Mouse (Mus musculus) neural tube, embryonic 14.5 days (tissue): ENCODE measurements at regions not wholly inside any gene's neighbourhood (a gene's known extent, or its start where the extent isn't known, plus 50 kb on each side); places are given as distances from the start of the nearest gene placed in this dataset.
A peak's percentile ranks its signal among the peaks of the same experiment; 100 is the strongest.

Experiments
- ATAC-seq: fragments of 200-750 bp; cut with Nextera tagmentation; 2 replicates; pipeline ENCODE4 v1.8.0; 2017; ENCODE audit warnings: low read depth, mild to moderate bottlenecking, moderate TSS enrichment, moderate library complexity
- H3K27ac ChIP-seq: fragments of 300-500 bp; sonication (generic); 2 replicates; pipeline ENCODE4 v1.5.1; 2014; ENCODE audit warnings: low read depth, mild to moderate bottlenecking, control low read depth, low read length, moderate library complexity, mixed read lengths
- H3K27me3 ChIP-seq: fragments of 300-500 bp; sonication (generic); 2 replicates; pipeline ENCODE4 v1.6.1; 2014; ENCODE audit warnings: low read length; ENCODE audit not compliant: control insufficient read depth, insufficient read depth
- H3K36me3 ChIP-seq: fragments of 300-500 bp; sonication (generic); 2 replicates; pipeline ENCODE4 v1.6.1; 2014; ENCODE audit warnings: low read length, mixed read lengths; ENCODE audit not compliant: control insufficient read depth, insufficient read depth
- H3K4me1 ChIP-seq: fragments of 300-500 bp; sonication (generic); 2 replicates; pipeline ENCODE4 v1.6.1; 2014; ENCODE audit warnings: low read length; ENCODE audit not compliant: control insufficient read depth, insufficient read depth
- H3K4me2 ChIP-seq: fragments of 300-500 bp; sonication (generic); 2 replicates; pipeline ENCODE4 v1.6.1; 2014; ENCODE audit warnings: mild to moderate bottlenecking, low read depth, low read length, control low read depth
- H3K4me3 ChIP-seq: fragments of 300-500 bp; sonication (generic); 2 replicates; pipeline ENCODE4 v1.5.1; 2014; ENCODE audit warnings: low read depth, low read length, control low read depth, mixed read lengths
- H3K9ac ChIP-seq: fragments of 300-500 bp; sonication (generic); replicated peaks from 2 replicates; pipeline ENCODE4 v1.6.1; 2014; ENCODE audit warnings: low read depth, mild to moderate bottlenecking, control low read depth, low read length, mixed read lengths
- H3K9me3 ChIP-seq: fragments of 300-500 bp; sonication (generic); 2 replicates; pipeline ENCODE4 v1.6.1; 2016; ENCODE audit warnings: low read length; ENCODE audit not compliant: control insufficient read depth
- WGBS: fragments of 180-500 bp; shearing (Covaris S2); extraction: QIAGEN DNeasy Blood & Tissue Kit; methylation state at CpG from one replicate; pipeline ENCODE4 v1.1.7; 2014; 5-methylcytosine and 5-hydroxymethylcytosine counted together

DNA sequence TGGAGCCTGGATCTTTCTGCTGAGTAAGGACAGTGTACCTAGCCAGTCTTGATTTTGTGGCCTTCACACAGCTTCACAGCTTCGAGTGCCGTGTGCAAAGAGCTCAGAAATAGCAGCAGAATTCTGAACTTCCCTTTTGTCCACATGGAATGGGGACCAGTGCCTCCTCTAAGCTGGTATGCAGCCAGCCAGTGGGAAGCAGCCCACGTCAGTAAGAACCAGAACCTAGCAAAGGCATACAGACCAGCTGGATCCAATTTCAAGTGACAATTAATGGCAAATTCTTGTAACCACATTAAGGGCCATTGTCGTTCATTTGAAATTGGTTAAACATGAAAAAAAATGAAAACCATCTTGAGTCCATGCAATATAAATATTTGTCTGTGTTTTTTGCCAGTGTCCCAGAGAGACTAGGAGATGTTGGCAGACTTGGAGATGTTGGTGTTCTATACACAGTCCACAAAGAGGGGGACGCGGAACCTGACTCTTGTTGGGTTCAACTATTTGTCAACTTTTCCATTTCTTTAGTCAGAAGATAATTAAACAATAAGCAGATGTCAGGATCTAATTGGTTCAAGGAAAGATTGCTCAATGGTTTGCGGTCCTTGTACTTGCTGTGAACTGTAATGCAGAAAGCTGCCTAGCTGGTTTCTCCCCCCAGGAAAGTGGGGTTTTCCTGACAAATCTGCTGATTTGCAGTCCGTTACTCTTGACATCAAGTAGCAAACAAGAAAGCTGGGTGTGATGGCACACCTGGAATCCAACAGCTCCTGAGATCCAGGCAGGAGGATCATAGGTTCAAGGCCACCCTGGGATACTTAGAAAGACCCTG lies 125.1 kb downstream of the Rplp1 start:
- Histone ChIP-seq H3K4me2 (no peak overlapping the region), H3K27me3 (no peaks in the 10 kb centered on the region), H3K36me3 (no peaks in the 10 kb centered on the region), H3K9me3 (no peaks in the 10 kb centered on the region), H3K9ac (no peak overlapping the region), H3K27ac (no peak overlapping the region), H3K4me3 (no peak overlapping the region), H3K4me1 (no peaks in the 10 kb centered on the region)
- 86% methylated on average over 8 of the region's 8 CpGs for WGBS
- ATAC-seq, result no peak

DNA sequence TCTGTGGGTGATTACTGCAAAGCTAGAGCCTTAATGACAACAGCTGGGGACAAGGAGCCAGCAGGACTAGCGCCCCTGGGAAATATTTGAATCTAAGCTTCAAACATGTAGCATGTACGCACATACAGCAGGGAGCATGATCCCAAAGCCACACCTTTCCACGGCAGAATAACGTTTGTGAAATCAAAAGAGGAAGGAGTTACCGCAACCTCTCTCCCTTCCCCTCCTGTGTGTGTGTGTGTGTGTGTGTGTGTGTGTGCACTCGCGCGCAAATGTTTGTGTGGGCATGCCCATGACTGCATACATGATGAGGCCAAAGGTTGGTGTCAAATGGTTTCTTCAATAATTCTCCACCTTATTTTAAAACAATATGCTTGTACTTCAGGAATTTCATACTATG lies 132.9 kb downstream of the Rplp1 start:
- H3K36me3 ChIP-seq, result no peaks in the 10 kb centered on the region
- no peak overlapping the region for H3K27ac ChIP-seq
- WGBS, result 86% methylated on average over 8 of the region's 8 CpGs
- H3K4me2 ChIP-seq, result no peak overlapping the region
- H3K27me3 ChIP-seq, result no peaks in the 10 kb centered on the region
- H3K9ac ChIP-seq, result no peak overlapping the region
- no peak overlapping the region for H3K4me3 ChIP-seq
- H3K4me1 ChIP-seq, result no peaks in the 10 kb centered on the region
- H3K9me3 ChIP-seq, result no peaks in the 10 kb centered on the region
- ATAC-seq, result no peak

DNA sequence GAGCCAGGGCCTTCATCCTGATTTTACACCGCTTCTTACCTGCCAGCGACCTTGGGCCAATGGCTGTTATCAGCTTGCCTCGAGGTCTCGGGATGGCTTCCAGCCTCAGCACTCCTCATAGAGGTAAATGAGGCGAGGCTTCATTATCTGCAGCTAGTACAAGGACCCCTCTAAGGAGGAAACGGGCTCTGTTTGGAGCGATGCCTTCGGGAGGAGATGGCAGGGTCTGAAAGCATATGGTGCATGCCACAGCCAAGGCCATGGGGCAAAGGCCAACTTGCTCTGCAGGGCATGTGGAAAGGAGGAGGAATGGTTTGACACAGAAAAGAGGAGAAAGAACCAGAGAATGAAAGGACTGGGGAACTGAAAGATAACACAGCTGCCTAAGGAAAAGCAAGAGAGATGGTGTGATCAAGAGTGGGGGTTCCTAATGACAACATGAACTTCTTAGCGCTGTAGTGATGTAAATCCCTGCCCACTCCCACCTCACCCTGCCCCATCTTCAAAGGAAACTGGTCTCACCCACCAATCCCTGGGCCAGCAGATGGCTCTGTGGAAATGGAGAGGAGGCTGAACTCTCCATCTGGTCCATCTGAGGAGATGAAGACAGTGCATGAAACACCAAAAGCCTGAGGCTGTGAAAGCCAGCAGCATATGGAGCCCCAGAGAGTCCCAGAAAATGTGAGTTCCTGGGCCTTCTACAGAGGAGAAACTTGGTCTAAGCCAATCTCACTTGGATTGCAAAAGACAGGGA lies 134.0 kb downstream of the Rplp1 start:
- no peaks in the 10 kb centered on the region for H3K27me3 ChIP-seq
- H3K9ac ChIP-seq, result no peak overlapping the region
- H3K4me2 ChIP-seq, result no peak overlapping the region
- no peaks in the 10 kb centered on the region for H3K9me3 ChIP-seq
- WGBS, result 79% methylated on average over 9 of the region's 9 CpGs
- H3K27ac ChIP-seq, result no peak overlapping the region
- H3K4me3 ChIP-seq, result no peak overlapping the region
- no peak for ATAC-seq
- H3K4me1 ChIP-seq, result no peaks in the 10 kb centered on the region
- no peaks in the 10 kb centered on the region for H3K36me3 ChIP-seq

DNA sequence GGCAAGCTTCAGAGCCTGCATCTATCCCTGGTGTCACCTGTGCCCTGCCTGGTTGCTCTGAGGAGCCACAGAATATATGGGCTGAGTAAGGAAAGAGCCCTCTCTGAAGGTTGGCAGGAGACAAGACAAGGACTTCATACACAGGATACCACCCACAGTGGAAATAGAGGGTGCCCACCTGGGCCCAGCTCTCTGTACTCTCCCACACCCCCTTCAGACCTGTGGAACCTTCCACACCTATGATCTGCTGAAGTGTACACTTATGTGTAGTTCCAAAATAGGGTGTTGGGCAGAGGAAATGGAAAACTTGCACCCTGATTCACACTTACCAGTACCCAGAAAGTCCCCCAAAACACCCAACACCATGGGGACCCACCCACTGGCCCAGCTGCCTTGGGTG lies 135.2 kb downstream of the Rplp1 start:
- Histone ChIP-seq H3K9me3 (no peaks in the 10 kb centered on the region), H3K4me2 (no peak overlapping the region), H3K9ac (no peak overlapping the region), H3K4me3 (no peak overlapping the region), H3K27me3 (no peaks in the 10 kb centered on the region), H3K27ac (no peak overlapping the region), H3K4me1 (no peaks in the 10 kb centered on the region), H3K36me3 (no peaks in the 10 kb centered on the region)
- ATAC-seq, result no peak

DNA sequence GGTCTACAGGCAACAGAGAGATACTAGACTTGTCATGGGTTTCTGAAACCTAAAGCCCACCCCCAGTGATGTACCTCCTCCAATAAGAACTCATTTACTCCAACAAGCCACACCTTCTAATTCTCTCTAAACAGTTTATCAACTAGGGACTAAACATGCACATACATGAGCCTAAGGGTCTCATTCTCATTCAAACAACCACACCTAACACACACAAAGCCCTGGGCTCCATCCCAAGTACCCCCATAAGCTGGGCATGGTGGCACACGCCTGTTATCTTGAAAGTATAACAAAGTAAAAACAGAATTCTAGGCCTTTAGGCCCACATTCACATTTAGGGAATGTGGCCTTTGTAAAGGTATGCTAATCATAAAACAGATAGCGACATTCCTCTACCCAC lies 137.9 kb downstream of the Rplp1 start:
- Histone ChIP-seq H3K27me3 (no peaks in the 10 kb centered on the region), H3K4me3 (no peak overlapping the region), H3K36me3 (no peaks in the 10 kb centered on the region), H3K4me2 (no peak overlapping the region), H3K9me3 (no peaks in the 10 kb centered on the region), H3K27ac (no peak overlapping the region), H3K9ac (no peak overlapping the region), H3K4me1 (no peaks in the 10 kb centered on the region)
- WGBS, result 88% methylated on average over 2 of the region's 2 CpGs
- ATAC-seq, result no peak

DNA sequence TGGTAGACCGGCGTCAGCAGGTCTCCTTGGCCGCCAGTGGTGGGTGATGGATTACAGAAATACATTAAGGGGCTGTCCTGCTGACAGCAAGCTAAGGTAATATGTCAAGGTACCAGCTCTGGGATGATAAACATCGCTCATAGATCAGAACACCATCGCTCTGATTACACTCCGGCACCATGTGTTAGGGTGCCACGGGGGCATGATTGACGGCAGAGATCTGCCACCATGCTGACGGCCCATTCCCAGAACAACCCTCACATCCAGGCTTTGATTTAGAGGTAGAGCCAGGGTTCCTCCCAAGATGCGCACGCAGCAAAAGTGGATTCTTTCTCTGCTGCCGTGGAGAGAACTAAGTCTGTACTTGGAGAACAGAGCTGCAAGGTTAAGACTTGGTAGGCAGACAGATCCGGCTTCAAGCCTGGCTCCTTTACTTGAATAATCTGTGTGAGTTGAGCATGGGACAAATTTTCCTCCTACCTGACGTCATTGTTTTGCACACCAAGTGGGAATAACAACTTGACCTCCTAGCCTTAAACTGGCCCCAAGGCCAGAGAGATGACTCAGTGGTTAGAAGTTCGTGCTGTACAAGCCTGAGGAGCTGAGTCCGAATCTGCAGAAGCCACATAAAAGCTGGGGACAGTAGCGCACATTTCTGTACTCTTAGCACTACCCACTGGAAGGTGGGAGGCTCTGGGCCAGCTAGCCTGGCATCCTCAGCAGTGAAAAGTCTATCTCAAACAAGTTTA lies 144.0 kb downstream of the Rplp1 start:
- Histone ChIP-seq H3K4me3 (no peak overlapping the region), H3K27ac (no peak overlapping the region), H3K36me3 (no peaks in the 10 kb centered on the region), H3K27me3 (no peaks in the 10 kb centered on the region), H3K4me1 (0 out of 2 replicates have a peak, but pooled peaks cover 2% of the 10 kb centered on the region), H3K4me2 (no peak overlapping the region), H3K9me3 (no peaks in the 10 kb centered on the region), H3K9ac (no peak overlapping the region)
- ATAC-seq, result 0 out of 2 replicates have a peak, but pooled peaks have one; percentile 44
- 61% methylated on average over 17 of the region's 17 CpGs for WGBS

DNA sequence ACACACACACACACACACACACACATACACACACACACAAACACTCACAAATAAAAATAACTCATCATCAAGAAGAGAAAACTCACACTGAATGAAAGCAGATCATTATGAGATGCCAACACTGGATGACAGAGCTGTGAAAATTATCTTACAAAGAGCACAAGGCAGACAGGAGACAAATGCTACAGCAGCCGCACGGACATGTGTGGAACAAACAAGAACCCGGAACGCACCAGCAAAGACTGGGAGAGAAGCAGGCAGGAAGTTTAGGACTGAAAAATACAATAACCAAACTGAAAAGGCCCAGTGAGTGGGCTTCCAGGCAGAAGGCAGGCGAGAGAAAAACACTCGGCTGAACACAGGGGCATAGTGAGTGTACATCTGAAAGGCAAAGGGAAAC lies 148.2 kb downstream of the Rplp1 start:
- H3K4me1 ChIP-seq, result peaks cover 5% of the 10 kb centered on the region; the same call in 1 of the 2 replicates
- H3K9me3 ChIP-seq, result no peaks in the 10 kb centered on the region
- no peak overlapping the region for H3K27ac ChIP-seq
- H3K4me2 ChIP-seq, result no peak overlapping the region
- no peak for ATAC-seq
- no peak overlapping the region for H3K4me3 ChIP-seq
- no peaks in the 10 kb centered on the region for H3K36me3 ChIP-seq
- no peak overlapping the region for H3K9ac ChIP-seq
- H3K27me3 ChIP-seq, result no peaks in the 10 kb centered on the region
- 77% methylated on average over 6 of the region's 6 CpGs for WGBS

DNA sequence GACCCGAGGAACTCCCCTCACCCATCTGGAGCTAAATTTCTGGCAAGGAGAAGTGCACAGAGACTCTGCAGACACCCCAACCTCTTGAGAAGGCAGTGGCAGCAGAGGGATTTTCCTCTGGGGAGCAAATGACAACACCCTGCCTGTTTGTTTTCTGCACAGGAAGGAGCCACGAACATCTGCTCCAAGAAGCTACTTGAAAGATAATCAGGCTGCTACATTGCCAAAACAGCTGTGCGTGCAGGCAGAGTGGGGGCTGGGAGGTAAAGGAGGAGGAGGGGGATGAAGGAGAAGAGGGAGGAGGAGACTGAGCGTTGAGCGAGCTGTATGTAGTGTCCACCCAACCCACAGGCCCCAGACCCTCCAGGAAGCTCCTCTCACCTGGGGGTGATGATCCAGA lies 149.0 kb downstream of the Rplp1 start:
- Histone ChIP-seq H3K9ac (no peak overlapping the region), H3K4me3 (no peak overlapping the region), H3K4me1 (peaks cover 5% of the 10 kb centered on the region; the same call in 1 of the 2 replicates), H3K27ac (no peak overlapping the region), H3K9me3 (no peaks in the 10 kb centered on the region), H3K36me3 (no peaks in the 10 kb centered on the region), H3K4me2 (no peak overlapping the region), H3K27me3 (no peaks in the 10 kb centered on the region)
- WGBS, result 59% methylated on average over 5 of the region's 5 CpGs
- no peak for ATAC-seq

DNA sequence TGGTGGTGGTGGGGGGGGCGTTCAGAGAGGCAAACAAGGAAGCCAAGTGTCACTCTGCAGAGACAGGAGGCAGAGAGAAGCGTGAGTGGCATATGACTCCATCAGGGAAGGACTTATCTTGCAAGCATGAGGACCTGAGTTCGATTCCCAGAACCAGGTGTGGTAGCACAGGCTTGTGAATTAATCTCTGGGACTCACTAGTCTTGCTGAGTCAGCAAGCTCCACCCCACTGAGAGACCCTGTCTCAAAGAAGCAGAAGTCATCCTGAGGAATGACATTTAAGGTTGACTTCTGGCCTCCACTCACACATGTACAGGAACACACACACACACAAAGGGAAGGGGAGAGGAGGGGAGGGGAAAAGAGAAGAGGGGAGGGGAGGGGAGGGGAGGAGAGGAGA lies 156.5 kb downstream of the Rplp1 start:
- H3K9me3 ChIP-seq, result no peaks in the 10 kb centered on the region
- peaks cover 19% of the 10 kb centered on the region for H3K4me1 ChIP-seq
- no peak for ATAC-seq
- no peak overlapping the region for H3K27ac ChIP-seq
- no peaks in the 10 kb centered on the region for H3K27me3 ChIP-seq
- no peak overlapping the region for H3K9ac ChIP-seq
- 93% methylated on average over 3 of the region's 3 CpGs for WGBS
- no peak overlapping the region for H3K4me2 ChIP-seq
- H3K36me3 ChIP-seq, result no peaks in the 10 kb centered on the region
- no peak overlapping the region for H3K4me3 ChIP-seq
